30 mouse cellular contexts compared by ENCODE assay signal in the genomic region with DNA sequence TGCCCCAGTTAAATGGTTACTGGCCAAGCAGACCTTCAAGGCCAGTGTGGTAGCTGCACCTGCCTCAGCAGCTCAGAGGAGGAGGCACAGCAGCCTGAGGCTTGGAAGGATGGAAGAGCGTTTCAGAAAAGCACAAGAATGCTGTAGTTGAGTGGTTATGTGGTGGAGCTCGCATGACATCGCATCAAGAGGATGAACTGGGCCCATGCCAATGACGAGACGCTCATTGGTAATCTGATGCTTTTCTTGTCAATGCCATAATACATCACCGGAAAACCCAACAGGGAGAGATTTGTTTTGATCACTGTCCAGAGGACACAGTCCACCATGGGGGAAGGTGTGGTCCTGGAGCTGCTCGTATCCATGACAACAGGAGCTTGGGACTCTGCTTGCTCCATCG. TPM values are rescaled to one million over a fixed set of nuclear protein-coding genes. Genes with fewer than 3 reads are reported as not detected.
DNase-seq lines count a peak whose midpoint lies in the region; ATAC-seq and TF ChIP-seq lines count a peak whose summit lies in the region.
"Had no signal": no experiment of that assay in that cellular context is flagged by ENCODE, and none has a peak within 500 bp of the region (broad histone marks: within the 10 kb centered on the region; RNA-seq: fewer than 3 reads in every experiment).

No protein-coding gene starts in this region.

- H3K27me3 ChIP-seq in liver, adult 2 months (ENCODE audit: control insufficient read depth, insufficient read depth, low read length) = no peaks in the 10 kb centered on the region
- no peaks in the 10 kb centered on the region for H3K27me3 ChIP-seq in liver, embryonic 11.5 days (replicated peaks; ENCODE audit: control insufficient read depth, insufficient read depth, low read length)
- no peaks in the 10 kb centered on the region for H3K27me3 ChIP-seq in midbrain, embryonic 11.5 days (ENCODE audit: control insufficient read depth, insufficient read depth, low read length)
- no peaks in the 10 kb centered on the region for H3K27me3 ChIP-seq in midbrain, embryonic 13.5 days
- H3K27me3 ChIP-seq in forebrain, embryonic 14.5 days (replicated peaks; ENCODE audit: control insufficient read depth, insufficient read depth, low read length) = no peaks in the 10 kb centered on the region
- H3K27me3 ChIP-seq: Patski had no signal

- 61% methylated on average over 8 of the region's 8 CpGs for WGBS in liver, adult 2 months
- WGBS in liver, embryonic 11.5 days = 81% methylated on average over 8 of the region's 8 CpGs
- WGBS in midbrain, embryonic 11.5 days = 89% methylated on average over 8 of the region's 8 CpGs
- 92% methylated on average over 8 of the region's 8 CpGs for WGBS in midbrain, embryonic 13.5 days
- 86% methylated on average over 8 of the region's 8 CpGs for WGBS in forebrain, embryonic 14.5 days

- TF ChIP-seq POLR2A in liver, adult 2 months (IDR thresholded peaks at IDR 0.05; ENCODE audit: extremely low read depth, insufficient read depth, low read length) = no peak

- H3K36me3 ChIP-seq in liver, adult 2 months (ENCODE audit: control insufficient read depth, insufficient read depth, low read length) = no peaks in the 10 kb centered on the region
- no peaks in the 10 kb centered on the region for H3K36me3 ChIP-seq in liver, embryonic 11.5 days (ENCODE audit: control insufficient read depth, insufficient read depth, low read length)
- no peaks in the 10 kb centered on the region for H3K36me3 ChIP-seq in midbrain, embryonic 11.5 days (ENCODE audit: control insufficient read depth, insufficient read depth, low read length)
- no peaks in the 10 kb centered on the region for H3K36me3 ChIP-seq in midbrain, embryonic 13.5 days
- no peaks in the 10 kb centered on the region for H3K36me3 ChIP-seq in forebrain, embryonic 14.5 days (ENCODE audit: control insufficient read depth, insufficient read depth, low read length)
- H3K36me3 ChIP-seq: G1E had no signal

- no peak overlapping the region for H3K4me3 ChIP-seq in liver, adult 2 months (ENCODE audit: insufficient read depth, low read depth, low read length)
- no peak overlapping the region for H3K4me3 ChIP-seq in liver, embryonic 11.5 days (ENCODE audit: low read depth, low read length)
- H3K4me3 ChIP-seq in midbrain, embryonic 11.5 days (ENCODE audit: low read depth, low read length) = no peak overlapping the region
- no peak overlapping the region for H3K4me3 ChIP-seq in midbrain, embryonic 13.5 days (replicated peaks)
- no peak overlapping the region for H3K4me3 ChIP-seq in forebrain, embryonic 14.5 days (ENCODE audit: low read depth, low read length)

- no peak for TF ChIP-seq CTCF in liver, adult 2 months (IDR thresholded peaks at IDR 0.05; ENCODE audit: low read depth, low read length)

- H3K4me2 ChIP-seq in liver, embryonic 11.5 days = no peak overlapping the region
- no peak overlapping the region for H3K4me2 ChIP-seq in midbrain, embryonic 11.5 days
- no peak overlapping the region for H3K4me2 ChIP-seq in midbrain, embryonic 13.5 days (replicated peaks)
- H3K4me2 ChIP-seq in forebrain, embryonic 14.5 days (ENCODE audit: low read length) = no peak overlapping the region

- no peak overlapping the region for H3K9ac ChIP-seq in liver, adult 2 months (ENCODE audit: low read depth, low read length)
- H3K9ac ChIP-seq in liver, embryonic 11.5 days (ENCODE audit: low read depth, low read length) = no peak overlapping the region
- no peak overlapping the region for H3K9ac ChIP-seq in midbrain, embryonic 11.5 days (ENCODE audit: low read length)
- H3K9ac ChIP-seq in midbrain, embryonic 13.5 days (replicated peaks) = no peak overlapping the region
- no peak overlapping the region for H3K9ac ChIP-seq in forebrain, embryonic 14.5 days (ENCODE audit: low read length)

- no peaks in the 10 kb centered on the region for H3K4me1 ChIP-seq in liver, adult 2 months (ENCODE audit: control insufficient read depth, insufficient read depth, low read length)
- H3K4me1 ChIP-seq in liver, embryonic 11.5 days (replicated peaks; ENCODE audit: control insufficient read depth, insufficient read depth, low read length) = no peaks in the 10 kb centered on the region; the same call in 1 of the 2 replicates
- H3K4me1 ChIP-seq in midbrain, embryonic 11.5 days (ENCODE audit: control insufficient read depth, insufficient read depth, low read length) = no peaks in the 10 kb centered on the region
- no peaks in the 10 kb centered on the region for H3K4me1 ChIP-seq in midbrain, embryonic 13.5 days (replicated peaks)
- H3K4me1 ChIP-seq in forebrain, embryonic 14.5 days (ENCODE audit: control insufficient read depth, insufficient read depth, low read length) = no peaks in the 10 kb centered on the region

- no peak overlapping the region for H3K27ac ChIP-seq in liver, adult 2 months (replicated peaks; ENCODE audit: insufficient read depth, low read depth, low read length)
- H3K27ac ChIP-seq in liver, embryonic 11.5 days (ENCODE audit: low read depth, low read length) = no peak overlapping the region
- no peak overlapping the region for H3K27ac ChIP-seq in midbrain, embryonic 11.5 days (ENCODE audit: low read depth, low read length)
- H3K27ac ChIP-seq in midbrain, embryonic 13.5 days = no peak overlapping the region
- no peak overlapping the region for H3K27ac ChIP-seq in forebrain, embryonic 14.5 days (ENCODE audit: low read depth, low read length)

- no peak for ATAC-seq in liver, embryonic 11.5 days (replicated peaks; ENCODE audit: low FRiP score)
- no peak for ATAC-seq in midbrain, embryonic 11.5 days (ENCODE audit: low FRiP score)
- no peak for ATAC-seq in midbrain, embryonic 13.5 days
- no peak for ATAC-seq in forebrain, embryonic 14.5 days
- ATAC-seq: activated CD4-positive, CD25-positive, alpha-beta regulatory T cell, adult 4 months; CD4-positive, CD25-positive, alpha-beta regulatory T cell, adult 4 months; Patski had no signal

- H3K9me3 ChIP-seq in liver, embryonic 11.5 days (ENCODE audit: control insufficient read depth, low read length) = no peaks in the 10 kb centered on the region
- no peaks in the 10 kb centered on the region for H3K9me3 ChIP-seq in midbrain, embryonic 11.5 days (ENCODE audit: control insufficient read depth, low read length)
- no peaks in the 10 kb centered on the region for H3K9me3 ChIP-seq in midbrain, embryonic 13.5 days
- H3K9me3 ChIP-seq in forebrain, embryonic 14.5 days (replicated peaks; ENCODE audit: control insufficient read depth, low read length) = no peaks in the 10 kb centered on the region

- peak; percentile 29 for DNase-seq in liver, adult 2 months (ENCODE audit: extremely low read depth, low read depth, low spot score)
- no peak for DNase-seq in liver, embryonic 11.5 days (ENCODE audit: low spot score)
- peak; percentile 44 for DNase-seq in midbrain, embryonic 11.5 days (ENCODE audit: low spot score, missing footprints)
- DNase-seq in 3T3-L1 (ENCODE audit: low read depth, low spot score) (peak; percentile 57), NIH3T3 (ENCODE audit: low read depth) (peak; percentile 86)
- DNase-seq in right cerebral cortex, postnatal 10 days (ENCODE audit: low spot score in 2 of 2) = no peak
- DNase-seq in forebrain, embryonic 14.5 days (ENCODE audit: low spot score) = no peak
- DNase-seq: adrenal gland, adult 8-10 months; adrenal gland, postnatal 10 days; adrenal gland, postnatal 14 days; adrenal gland, postnatal 25 days; adrenal gland, postnatal 36 days; B cell, adult 2 months; cerebellum, adult 11 months; cerebellum, adult 11-12 months; cerebellum, adult 18-20 months; cerebellum, adult 2 months had no signal

- no peaks in the 10 kb centered on the region for H3K79me2 ChIP-seq in liver, adult 2 months (ENCODE audit: control insufficient read depth, insufficient read depth, low read length)

RNA-seq across cellular contexts. Expression of a gene that starts 4.0 kb away (rescaled TPM):
- total RNA-seq in liver, adult 2 months (2014; rRNA removed) = not detected in 2 replicates
- not detected in 2 replicates for polyA plus RNA-seq in liver, adult 2 months (2012; rRNA removed)
- polyA plus RNA-seq in liver, embryonic 11.5 days (2014; fragmentation: Nextera tagmentation; extraction: Ambion mirVana) = not detected in 2 replicates
- polyA plus RNA-seq in midbrain, embryonic 11.5 days (2014; fragmentation: Nextera tagmentation; extraction: Ambion mirVana) = not detected in 2 replicates
- polyA plus RNA-seq in midbrain, embryonic 13.5 days (2015; fragmentation: Nextera tagmentation; extraction: Ambion mirVana) = not detected in 2 replicates
- polyA plus RNA-seq in forebrain, embryonic 14.5 days (2014; fragmentation: Nextera tagmentation; extraction: Ambion mirVana) = not detected in 2 replicates
- total RNA-seq: adrenal gland, adult 18-20 months; adrenal gland, adult 2 months; adrenal gland, adult 8-10 months; adrenal gland, postnatal 10 days; adrenal gland, postnatal 14 days; adrenal gland, postnatal 25 days; adrenal gland, postnatal 36 days; adrenal gland, postnatal 4 days; CH12.LX; ES-E14; G1E; MEL had no signal
- polyA plus RNA-seq: brain, embryonic 14.5 days; C2C12; cerebellum, adult 2 months; G1E; Patski had no signal

RNA-seq across cellular contexts. Expression of a gene that starts 21.8 kb away (rescaled TPM):
- total RNA-seq in liver, adult 2 months (2014; rRNA removed) = not detected in 2 replicates
- polyA plus RNA-seq in liver, adult 2 months (2012; rRNA removed) = not detected in 2 replicates
- polyA plus RNA-seq in liver, embryonic 11.5 days (2014; fragmentation: Nextera tagmentation; extraction: Ambion mirVana) = not detected in 2 replicates
- polyA plus RNA-seq in midbrain, embryonic 11.5 days (2014; fragmentation: Nextera tagmentation; extraction: Ambion mirVana) = not detected in 2 replicates
- polyA plus RNA-seq in midbrain, embryonic 13.5 days (2015; fragmentation: Nextera tagmentation; extraction: Ambion mirVana) = not detected in 2 replicates
- polyA plus RNA-seq in forebrain, embryonic 14.5 days (2014; fragmentation: Nextera tagmentation; extraction: Ambion mirVana) = not detected in 2 replicates
- total RNA-seq: adrenal gland, adult 18-20 months; adrenal gland, adult 2 months; adrenal gland, adult 8-10 months; adrenal gland, postnatal 10 days; adrenal gland, postnatal 14 days; adrenal gland, postnatal 25 days; adrenal gland, postnatal 36 days; adrenal gland, postnatal 4 days; CH12.LX; ES-E14; G1E; MEL had no signal
- polyA plus RNA-seq: activated CD4-positive, CD25-positive, alpha-beta regulatory T cell, adult 4 months; adrenal gland, adult 2 months; brain, embryonic 14.5 days; C2C12; CD4-positive, CD25-positive, alpha-beta regulatory T cell, adult 4 months; cerebellum, adult 2 months; G1E; Patski had no signal

RNA-seq across cellular contexts. Expression of a gene that starts 22.0 kb away (rescaled TPM):
- total RNA-seq in liver, adult 2 months (2014; rRNA removed) = not detected in 2 replicates
- polyA plus RNA-seq in liver, adult 2 months (2012; rRNA removed) = not detected in 2 replicates
- polyA plus RNA-seq in liver, embryonic 11.5 days (2014; fragmentation: Nextera tagmentation; extraction: Ambion mirVana) = not detected in 2 replicates
- not detected in 2 replicates for polyA plus RNA-seq in midbrain, embryonic 11.5 days (2014; fragmentation: Nextera tagmentation; extraction: Ambion mirVana)
- polyA plus RNA-seq in midbrain, embryonic 13.5 days (2015; fragmentation: Nextera tagmentation; extraction: Ambion mirVana) = not detected in 2 replicates
- not detected in 2 replicates for polyA plus RNA-seq in forebrain, embryonic 14.5 days (2014; fragmentation: Nextera tagmentation; extraction: Ambion mirVana)
- total RNA-seq: adrenal gland, adult 18-20 months; adrenal gland, adult 2 months; adrenal gland, adult 8-10 months; adrenal gland, postnatal 10 days; adrenal gland, postnatal 14 days; adrenal gland, postnatal 25 days; adrenal gland, postnatal 36 days; adrenal gland, postnatal 4 days; CH12.LX; ES-E14; MEL had no signal
- polyA plus RNA-seq: activated CD4-positive, CD25-positive, alpha-beta regulatory T cell, adult 4 months; adrenal gland, adult 2 months; brain, embryonic 14.5 days; C2C12; CD4-positive, CD25-positive, alpha-beta regulatory T cell, adult 4 months; cerebellum, adult 2 months; G1E; Patski had no signal

RNA-seq across cellular contexts. Expression of a gene that starts 31.7 kb away (rescaled TPM):
- total RNA-seq in liver, adult 2 months (2014; rRNA removed) = not detected in 2 replicates
- polyA plus RNA-seq in liver, adult 2 months (2012; rRNA removed) = not detected in 2 replicates
- not detected in 2 replicates for polyA plus RNA-seq in liver, embryonic 11.5 days (2014; fragmentation: Nextera tagmentation; extraction: Ambion mirVana)
- polyA plus RNA-seq in midbrain, embryonic 11.5 days (2014; fragmentation: Nextera tagmentation; extraction: Ambion mirVana) = not detected in 2 replicates
- not detected in 2 replicates for polyA plus RNA-seq in midbrain, embryonic 13.5 days (2015; fragmentation: Nextera tagmentation; extraction: Ambion mirVana)
- polyA plus RNA-seq in forebrain, embryonic 14.5 days (2014; fragmentation: Nextera tagmentation; extraction: Ambion mirVana) = not detected in 2 replicates
- total RNA-seq: adrenal gland, adult 18-20 months; adrenal gland, adult 2 months; adrenal gland, adult 8-10 months; adrenal gland, postnatal 10 days; adrenal gland, postnatal 14 days; adrenal gland, postnatal 25 days; adrenal gland, postnatal 36 days; adrenal gland, postnatal 4 days; CH12.LX; ES-E14; G1E; MEL had no signal
- polyA plus RNA-seq: activated CD4-positive, CD25-positive, alpha-beta regulatory T cell, adult 4 months; adrenal gland, adult 2 months; brain, embryonic 14.5 days; C2C12; CD4-positive, CD25-positive, alpha-beta regulatory T cell, adult 4 months; cerebellum, adult 2 months; G1E; Patski had no signal

RNA-seq across cellular contexts. Expression of a gene that starts 37.4 kb away (rescaled TPM):
- total RNA-seq in liver, adult 2 months (2014; rRNA removed) = not detected in 2 replicates
- not detected in 2 replicates for polyA plus RNA-seq in liver, adult 2 months (2012; rRNA removed)
- not detected in 2 replicates for polyA plus RNA-seq in liver, embryonic 11.5 days (2014; fragmentation: Nextera tagmentation; extraction: Ambion mirVana)
- not detected in 2 replicates for polyA plus RNA-seq in midbrain, embryonic 11.5 days (2014; fragmentation: Nextera tagmentation; extraction: Ambion mirVana)
- not detected in 2 replicates for polyA plus RNA-seq in midbrain, embryonic 13.5 days (2015; fragmentation: Nextera tagmentation; extraction: Ambion mirVana)
- polyA plus RNA-seq in forebrain, embryonic 14.5 days (2014; fragmentation: Nextera tagmentation; extraction: Ambion mirVana) = not detected in 2 replicates
- total RNA-seq: adrenal gland, adult 18-20 months; adrenal gland, adult 2 months; adrenal gland, adult 8-10 months; adrenal gland, postnatal 10 days; adrenal gland, postnatal 14 days; adrenal gland, postnatal 25 days; adrenal gland, postnatal 36 days; adrenal gland, postnatal 4 days; CH12.LX; ES-E14; MEL had no signal
- polyA plus RNA-seq: activated CD4-positive, CD25-positive, alpha-beta regulatory T cell, adult 4 months; adrenal gland, adult 2 months; brain, embryonic 14.5 days; C2C12; CD4-positive, CD25-positive, alpha-beta regulatory T cell, adult 4 months; cerebellum, adult 2 months; G1E; Patski had no signal

Comparison
In these comparisons a context has a peak if more than half of its experiments do, and no peak if none do; other contexts are left out.
1. DNase-seq: peak in liver, adult 2 months (single experiment), midbrain, embryonic 11.5 days (single experiment), 3T3-L1 (single experiment) and NIH3T3 (single experiment); none in liver, embryonic 11.5 days (single experiment), right cerebral cortex, postnatal 10 days (0 of 2) and forebrain, embryonic 14.5 days (single experiment).